Mouse (Mus musculus) heart, adult 2 months (tissue): ENCODE measurements at regions not wholly inside any gene's neighbourhood (a gene's known extent, or its start where the extent isn't known, plus 50 kb on each side); places are given as distances from the start of the nearest gene placed in this dataset.

Source experiments
- DNase-seq, 2 experiments: peaks; one replicate each; pipeline ENCODE4 v3.0.0; 2021
- H3K27ac ChIP-seq: fragments of 200-600 bp; 2 replicates; pipeline ENCODE4 v1.8.1; 2022
- H3K27me3 ChIP-seq: fragments of 200-500 bp; 2 replicates; pipeline ENCODE4 v1.6.1; 2012; ENCODE audit warnings: mild to moderate bottlenecking, low read length, inconsistent platforms, mixed read lengths; ENCODE audit not compliant: control insufficient read depth, insufficient read depth
- H3K36me3 ChIP-seq: fragments of 200-500 bp; 2 replicates; pipeline ENCODE4 v1.6.1; 2012; ENCODE audit warnings: low read length, inconsistent platforms; ENCODE audit not compliant: control insufficient read depth, insufficient read depth
- H3K4me1 ChIP-seq: fragments of 200-500 bp; 2 replicates; pipeline ENCODE4 v1.6.1; 2011; ENCODE audit warnings: low read length; ENCODE audit not compliant: control insufficient read depth, insufficient read depth
- H3K4me3 ChIP-seq: fragments of 200-600 bp; 2 replicates; pipeline ENCODE4 v1.8.1; 2022
- H3K79me2 ChIP-seq: fragments of 200-500 bp; replicated peaks from 2 replicates; pipeline ENCODE4 v1.6.1; 2012; ENCODE audit warnings: mild to moderate bottlenecking, inconsistent platforms, low read length, moderate library complexity, mixed read lengths; ENCODE audit not compliant: control insufficient read depth, insufficient read depth
- H3K9ac ChIP-seq: fragments of 200-500 bp; 2 replicates; pipeline ENCODE4 v1.6.1; 2012; ENCODE audit warnings: low read depth, mild to moderate bottlenecking, control low read depth, inconsistent platforms, low read length, mixed read lengths
- CTCF ChIP-seq: fragments of 200-600 bp; IDR thresholded peaks from 2 replicates; pipeline ENCODE4 v1.8.1; 2022; ENCODE audit warnings: antibody characterized with exemption, mild to moderate bottlenecking, moderate library complexity
- EP300 ChIP-seq: fragments of 200-500 bp; IDR thresholded peaks from 2 replicates; pipeline ENCODE4 v1.6.1; 2011; ENCODE audit warnings: low read depth, low read length, control low read depth; ENCODE audit not compliant: insufficient read depth
- POLR2A ChIP-seq: fragments of 200-500 bp; IDR thresholded peaks from 2 replicates; pipeline ENCODE4 v1.6.1; 2011; ENCODE audit warnings: mild to moderate bottlenecking, low read depth, low read length, control low read depth; ENCODE audit not compliant: insufficient read depth
- WGBS: fragments of 180-500 bp; shearing (Covaris S2); methylation state at CpG from one replicate; pipeline ENCODE4 v1.1.7; 2018; 5-methylcytosine and 5-hydroxymethylcytosine counted together
- intact Hi-C: fragments of 180-260 bp; cut with DNase I; formaldehyde crosslinking; loops from one replicate; pipeline ENCODE4 v1.15.1; 2025

DNA sequence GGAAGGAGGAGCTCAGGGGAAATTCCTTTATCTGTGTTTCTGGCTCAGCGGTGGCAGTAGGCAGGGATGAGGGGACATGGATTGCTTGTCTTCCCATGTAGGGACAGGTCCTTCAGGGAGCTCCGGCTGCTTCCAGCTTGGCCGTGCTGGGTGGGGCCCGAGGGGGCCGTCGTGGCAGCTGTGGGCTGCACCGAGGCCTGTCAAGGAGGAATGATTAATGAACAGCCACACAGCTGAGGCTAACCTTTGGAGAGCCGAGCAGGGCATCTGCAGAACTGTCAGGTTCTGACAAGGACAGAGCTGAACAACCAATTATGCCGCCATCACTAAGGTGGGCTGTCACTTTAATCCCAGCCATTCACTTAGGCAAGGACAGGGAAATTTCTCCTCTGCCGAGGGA, 300.0 kb downstream of the 3100002H09Rik start:
- Histone ChIP-seq H3K4me1 (no peaks in the 10 kb centered on the region), H3K4me3 (no peak overlapping the region), H3K36me3 (no peaks in the 10 kb centered on the region), H3K27me3 (no peaks in the 10 kb centered on the region), H3K79me2 (no peaks in the 10 kb centered on the region), H3K9ac (no peak overlapping the region), H3K27ac (no peak overlapping the region)
- 13% methylated on average over 10 of the region's 10 CpGs for WGBS
- TF ChIP-seq CTCF (no peak), POLR2A (no peak), EP300 (no peak)
- intact Hi-C loops, result no loop called here
- no peak for DNase-seq

GRCm38 (mm10) chr4:124305871-124306555, 304.6 kb downstream of the 3100002H09Rik start:
- no peaks in the 10 kb centered on the region for H3K79me2 ChIP-seq
- H3K4me3 ChIP-seq, result no peak overlapping the region
- TF ChIP-seq POLR2A (no peak), CTCF (no peak), EP300 (no peak)
- no peak for DNase-seq
- H3K27me3 ChIP-seq, result no peaks in the 10 kb centered on the region; the same call in 1 of the 2 replicates
- H3K36me3 ChIP-seq, result no peaks in the 10 kb centered on the region
- 72% methylated on average over 10 of the region's 10 CpGs for WGBS
- H3K9ac ChIP-seq, result no peak overlapping the region
- intact Hi-C loops, result no loop called here
- no peaks in the 10 kb centered on the region for H3K4me1 ChIP-seq
- no peak overlapping the region for H3K27ac ChIP-seq

- intact Hi-C loops, result no loop called here
- Histone ChIP-seq H3K4me3 (no peak overlapping the region), H3K27ac (no peak overlapping the region), H3K27me3 (no peaks in the 10 kb centered on the region; the same call in 1 of the 2 replicates), H3K36me3 (no peaks in the 10 kb centered on the region), H3K4me1 (no peaks in the 10 kb centered on the region), H3K9ac (no peak overlapping the region), H3K79me2 (no peaks in the 10 kb centered on the region)
- no peak for DNase-seq
- 65% methylated on average over 7 of the region's 7 CpGs for WGBS
- TF ChIP-seq EP300, result no peak
- no peak for TF ChIP-seq POLR2A
- TF ChIP-seq CTCF, result no peak
Observed at GRCm38 (mm10) chr4:124302950-124303349, 307.7 kb downstream of the 3100002H09Rik start.

- no peak overlapping the region for H3K4me3 ChIP-seq
- no peaks in the 10 kb centered on the region for H3K4me1 ChIP-seq
- no peaks in the 10 kb centered on the region for H3K36me3 ChIP-seq
- intact Hi-C loops, result no loop called here
- TF ChIP-seq CTCF (no peak), POLR2A (no peak), EP300 (no peak)
- DNase-seq, result no peak
- 73% methylated on average over 10 of the region's 10 CpGs for WGBS
- no peak overlapping the region for H3K27ac ChIP-seq
- H3K9ac ChIP-seq, result no peak overlapping the region
- no peaks in the 10 kb centered on the region for H3K79me2 ChIP-seq
- no peaks in the 10 kb centered on the region for H3K27me3 ChIP-seq
Observed at GRCm38 (mm10) chr4:124298667-124299437, 311.8 kb downstream of the 3100002H09Rik start.

- Histone ChIP-seq H3K27ac (no peak overlapping the region), H3K36me3 (no peaks in the 10 kb centered on the region), H3K79me2 (no peaks in the 10 kb centered on the region), H3K4me3 (no peak overlapping the region), H3K4me1 (no peaks in the 10 kb centered on the region), H3K9ac (no peak overlapping the region), H3K27me3 (no peaks in the 10 kb centered on the region)
- DNase-seq, result no peak
- TF ChIP-seq EP300 (no peak), CTCF (no peak), POLR2A (no peak)
- intact Hi-C loops, result no loop called here
- WGBS, result 51% methylated on average over 17 of the region's 17 CpGs
Observed at GRCm38 (mm10) chr4:124292254-124292653, 318.3 kb downstream of the 3100002H09Rik start.

DNA sequence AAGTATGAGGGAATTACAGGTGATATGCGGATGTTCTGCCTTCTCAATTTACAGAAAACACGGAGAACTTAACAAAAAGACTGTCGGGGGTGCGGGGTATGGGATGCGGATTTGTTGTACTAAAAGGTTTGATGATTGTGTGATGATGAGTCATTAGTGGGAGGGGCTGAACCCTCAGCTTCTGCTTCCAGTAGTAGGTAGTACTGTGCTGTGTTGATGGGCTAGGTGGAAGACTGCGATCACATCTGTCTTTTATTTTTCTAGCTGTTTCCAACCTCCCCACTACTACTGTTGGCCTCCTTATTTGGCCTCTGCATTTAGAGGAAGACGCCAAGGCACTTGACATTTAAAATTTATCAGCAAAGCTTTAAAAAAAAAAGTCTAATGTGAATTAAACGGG, 318.8 kb downstream of the 3100002H09Rik start:
- no peak for DNase-seq
- TF ChIP-seq CTCF (no peak), POLR2A (no peak), EP300 (no peak)
- Histone ChIP-seq H3K27me3 (no peaks in the 10 kb centered on the region), H3K79me2 (no peaks in the 10 kb centered on the region), H3K9ac (no peak overlapping the region), H3K4me1 (no peaks in the 10 kb centered on the region), H3K36me3 (no peaks in the 10 kb centered on the region), H3K4me3 (no peak overlapping the region), H3K27ac (no peak overlapping the region)
- intact Hi-C loops, result no loop called here
- WGBS, result 70% methylated on average over 8 of the region's 8 CpGs
